Mouse (Mus musculus) heart, adult 2 months (tissue): Measurements from ENCODE around the gene Nle1.

Experiments used
- CTCF ChIP-seq: fragments of 200-600 bp; IDR thresholded peaks from 2 replicates; pipeline ENCODE4 v1.8.1; 2022; ENCODE audit warnings: antibody characterized with exemption, mild to moderate bottlenecking, moderate library complexity
- EP300 ChIP-seq: fragments of 200-500 bp; IDR thresholded peaks from 2 replicates; pipeline ENCODE4 v1.6.1; 2011; ENCODE audit warnings: low read depth, low read length, control low read depth; ENCODE audit not compliant: insufficient read depth

GRCm38 (mm10) chr11:82905816-82906215, 2.4 kb downstream of the Nle1 start:
- TF ChIP-seq CTCF (no peak), EP300 (no peak)
